Mouse (Mus musculus) myocyte (in vitro differentiated cells): ENCODE data around the gene Ctdspl2. TPM values are rescaled to one million over a fixed set of nuclear protein-coding genes. Genes with fewer than 3 reads are reported as not detected.
"Not testable (repeated sequence)": the region's sequence is repeated elsewhere in the genome, so short reads cannot be mapped to it uniquely, and the experiment has no call there.

Experiments
- H3K27me3 ChIP-seq: one replicate; pipeline ENCODE4 v1.6.1; 2011; ENCODE audit not compliant: control insufficient read depth, insufficient read depth, insufficient read length
- H3K36me3 ChIP-seq: one replicate; pipeline ENCODE4 v1.6.1; 2011; ENCODE audit not compliant: control insufficient read depth, insufficient read depth
- H3K4me2 ChIP-seq: one replicate; pipeline ENCODE4 v1.6.1; 2011; ENCODE audit warnings: low read depth, control low read depth
- H3K4me3 ChIP-seq: one replicate; pipeline ENCODE4 v1.5.1; 2011; ENCODE audit warnings: mild to moderate bottlenecking, control low read depth, moderate library complexity
- H3K79me2 ChIP-seq: one replicate; pipeline ENCODE4 v1.6.1; 2011; ENCODE audit not compliant: control insufficient read depth, insufficient read depth
- H3ac ChIP-seq: one replicate; pipeline ENCODE4 v1.6.1; 2011; ENCODE audit not compliant: control insufficient read depth, insufficient read length
- CEBPB ChIP-seq: IDR thresholded peaks from 2 replicates; pipeline ENCODE4 v1.6.1; 2011; ENCODE audit warnings: mild to moderate bottlenecking, moderate library complexity; ENCODE audit not compliant: poor library complexity, insufficient read depth, severe bottlenecking
- E2F4 ChIP-seq: IDR thresholded peaks from one replicate; pipeline ENCODE4 v1.6.1; 2011; ENCODE audit warnings: mild to moderate bottlenecking, control low read depth, moderate library complexity; ENCODE audit not compliant: insufficient read depth
- MAX ChIP-seq: IDR thresholded peaks from one replicate; pipeline ENCODE4 v1.6.1; 2011; ENCODE audit warnings: low read depth, mild to moderate bottlenecking, control low read depth
- MYOD1 ChIP-seq, 3 experiments: IDR thresholded peaks; one replicate each; pipeline ENCODE4 v1.6.1; 2011; ENCODE audit warnings: control low read depth in 2 of 3, low read depth in 2 of 3, mild to moderate bottlenecking in 2 of 3, moderate library complexity in 1 of 3; ENCODE audit not compliant: insufficient read length in 2 of 3, control insufficient read depth in 1 of 3
- MYOG ChIP-seq, 3 experiments: IDR thresholded peaks; one replicate each; pipeline ENCODE4 v1.6.1; 2011; ENCODE audit warnings: control low read depth in 2 of 3, low read depth in 2 of 3, mild to moderate bottlenecking in 2 of 3; ENCODE audit not compliant: insufficient read length in 2 of 3, control insufficient read depth in 1 of 3, insufficient read depth in 1 of 3
- POLR2A ChIP-seq: IDR thresholded peaks from one replicate; pipeline ENCODE4 v1.6.1; 2011; ENCODE audit warnings: low read depth, mild to moderate bottlenecking, control low read depth, moderate library complexity; ENCODE audit not compliant: insufficient read length
- POLR2AphosphoS2 ChIP-seq: IDR thresholded peaks from one replicate; pipeline ENCODE4 v1.6.1; 2011; ENCODE audit warnings: low read depth, control low read depth; ENCODE audit not compliant: insufficient read length
- REST ChIP-seq: IDR thresholded peaks from one replicate; pipeline ENCODE4 v1.6.1; 2011; ENCODE audit warnings: mild to moderate bottlenecking, control low read depth, moderate library complexity; ENCODE audit not compliant: insufficient read depth, insufficient read length
- SRF ChIP-seq: IDR thresholded peaks from one replicate; pipeline ENCODE4 v1.6.1; 2011; ENCODE audit warnings: low read depth; ENCODE audit not compliant: control insufficient read depth, insufficient read length
- TCF12 ChIP-seq: IDR thresholded peaks from one replicate; pipeline ENCODE4 v1.6.1; 2011; ENCODE audit warnings: mild to moderate bottlenecking, control low read depth; ENCODE audit not compliant: poor library complexity, insufficient read depth, severe bottlenecking
- TCF3 ChIP-seq: IDR thresholded peaks from one replicate; pipeline ENCODE4 v1.6.1; 2011; ENCODE audit warnings: low read depth, control low read depth; ENCODE audit not compliant: insufficient read length
- USF1 ChIP-seq: IDR thresholded peaks from one replicate; pipeline ENCODE4 v1.6.1; 2011; ENCODE audit warnings: low read depth, mild to moderate bottlenecking, control low read depth, moderate library complexity
- polyA plus RNA-seq: library from polyadenylated mRNA; unstranded; fragments of >200 nt; fragmentation: generic; extraction: Trizol; gene quantifications from one replicate; pipeline ENCODE4 v1.2.1, GENCODE M21; 2012; ENCODE audit warnings: missing spikeins

Gene Ctdspl2
- 3.7 TPM for polyA plus RNA-seq

DNA sequence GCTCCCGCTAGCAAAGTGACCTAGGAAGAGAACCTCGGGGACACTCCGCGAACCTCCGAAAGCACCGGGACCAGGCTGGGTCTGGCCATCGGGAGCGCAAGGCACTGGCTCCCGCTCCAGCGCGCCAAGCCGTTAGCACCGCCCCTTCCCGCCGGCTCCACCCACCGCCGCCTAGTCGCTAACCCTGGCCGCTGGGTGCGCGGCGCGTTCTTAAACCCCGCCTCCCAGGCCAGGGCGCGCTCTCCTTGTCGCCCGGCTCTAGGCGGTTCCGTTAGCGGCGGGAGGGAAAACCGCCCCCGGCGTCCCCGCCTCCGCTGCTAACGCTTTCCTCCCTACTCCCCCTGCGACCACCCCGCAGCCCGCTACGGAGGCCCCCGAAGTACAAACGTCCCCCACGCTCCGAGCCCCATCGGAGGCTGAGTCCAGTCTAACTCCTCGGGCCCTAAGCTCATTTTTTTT lies at the start of gene Ctdspl2, which contains the start of gene Mageb3:
Gene Ctdspl2, plus strand, starts transcription at position 237 of the 459 bp plus-strand sequence.
Gene Mageb3, minus strand, starts transcription at position 328 of the 459 bp plus-strand sequence.
- Histone ChIP-seq H3ac (peak within 1 kb of the TSS; percentile 18), H3K27me3 (no peaks in the 10 kb centered on the region), H3K79me2 (peaks cover 43% of the 10 kb centered on the region), H3K36me3 (peaks cover 9% of the 10 kb centered on the region), H3K4me3 (peak within 1 kb of the TSS; percentile 94), H3K4me2 (peak within 1 kb of the TSS; percentile 96)
- TF ChIP-seq REST = no peak
- TF ChIP-seq POLR2AphosphoS2 = peak; percentile 80
- TF ChIP-seq MYOD1 (IDR thresholded peaks at IDR 0.05; ENCODE audit: control insufficient read depth in 1 of 3, insufficient read length in 2 of 3, low read depth in 2 of 3) = no peak
- TF ChIP-seq MYOG (IDR thresholded peaks at IDR 0.05; ENCODE audit: control insufficient read depth in 1 of 3, insufficient read depth in 1 of 3, insufficient read length in 2 of 3, low read depth in 2 of 3) = no peak
- TF ChIP-seq POLR2A = peak; percentile 88
- TF ChIP-seq E2F4 = peak; percentile 46
- TF ChIP-seq CEBPB = no peak
- TF ChIP-seq TCF12 = no peak
- no peak for TF ChIP-seq SRF
- TF ChIP-seq TCF3 = no peak
- no peak for TF ChIP-seq USF1
- no peak for TF ChIP-seq MAX

DNA sequence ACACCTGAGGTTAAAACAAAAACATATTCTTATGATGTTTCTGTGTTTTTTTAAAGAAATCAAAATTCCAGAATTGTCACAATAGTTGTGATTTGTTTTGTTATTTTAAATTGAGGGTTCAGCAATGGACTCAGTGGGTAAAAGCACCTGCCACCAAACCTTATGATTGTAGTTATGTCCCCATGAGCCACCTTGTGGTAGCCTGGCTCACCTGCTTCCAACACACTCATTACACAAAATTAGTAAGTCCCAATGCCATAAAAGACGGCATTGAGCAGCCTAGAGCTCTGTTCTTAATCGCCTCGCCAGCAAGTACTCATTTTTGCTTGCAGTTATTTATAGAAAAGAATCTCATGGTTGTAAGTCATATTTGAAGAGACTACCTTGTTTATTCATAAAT lies 45.8 kb upstream of the Ctdspl2 start:
- no peak overlapping the region for H3ac ChIP-seq
- no peaks in the 10 kb centered on the region for H3K79me2 ChIP-seq
- no peak for TF ChIP-seq E2F4
- no peak for TF ChIP-seq MYOG (IDR thresholded peaks at IDR 0.05; ENCODE audit: control insufficient read depth in 1 of 3, insufficient read depth in 1 of 3, insufficient read length in 2 of 3, low read depth in 2 of 3)
- TF ChIP-seq POLR2A = no peak
- TF ChIP-seq MAX = no peak
- no peak for TF ChIP-seq TCF12
- TF ChIP-seq POLR2AphosphoS2 = no peak
- no peak for TF ChIP-seq USF1
- no peak for TF ChIP-seq MYOD1 (IDR thresholded peaks at IDR 0.05; ENCODE audit: control insufficient read depth in 1 of 3, insufficient read length in 2 of 3, low read depth in 2 of 3)
- TF ChIP-seq REST = no peak
- TF ChIP-seq CEBPB = no peak
- TF ChIP-seq SRF = no peak
- no peak for TF ChIP-seq TCF3
- H3K4me2 ChIP-seq = no peak overlapping the region
- no peak overlapping the region for H3K4me3 ChIP-seq
- H3K27me3 ChIP-seq = no peaks in the 10 kb centered on the region
- H3K36me3 ChIP-seq = peaks cover 14% of the 10 kb centered on the region

DNA sequence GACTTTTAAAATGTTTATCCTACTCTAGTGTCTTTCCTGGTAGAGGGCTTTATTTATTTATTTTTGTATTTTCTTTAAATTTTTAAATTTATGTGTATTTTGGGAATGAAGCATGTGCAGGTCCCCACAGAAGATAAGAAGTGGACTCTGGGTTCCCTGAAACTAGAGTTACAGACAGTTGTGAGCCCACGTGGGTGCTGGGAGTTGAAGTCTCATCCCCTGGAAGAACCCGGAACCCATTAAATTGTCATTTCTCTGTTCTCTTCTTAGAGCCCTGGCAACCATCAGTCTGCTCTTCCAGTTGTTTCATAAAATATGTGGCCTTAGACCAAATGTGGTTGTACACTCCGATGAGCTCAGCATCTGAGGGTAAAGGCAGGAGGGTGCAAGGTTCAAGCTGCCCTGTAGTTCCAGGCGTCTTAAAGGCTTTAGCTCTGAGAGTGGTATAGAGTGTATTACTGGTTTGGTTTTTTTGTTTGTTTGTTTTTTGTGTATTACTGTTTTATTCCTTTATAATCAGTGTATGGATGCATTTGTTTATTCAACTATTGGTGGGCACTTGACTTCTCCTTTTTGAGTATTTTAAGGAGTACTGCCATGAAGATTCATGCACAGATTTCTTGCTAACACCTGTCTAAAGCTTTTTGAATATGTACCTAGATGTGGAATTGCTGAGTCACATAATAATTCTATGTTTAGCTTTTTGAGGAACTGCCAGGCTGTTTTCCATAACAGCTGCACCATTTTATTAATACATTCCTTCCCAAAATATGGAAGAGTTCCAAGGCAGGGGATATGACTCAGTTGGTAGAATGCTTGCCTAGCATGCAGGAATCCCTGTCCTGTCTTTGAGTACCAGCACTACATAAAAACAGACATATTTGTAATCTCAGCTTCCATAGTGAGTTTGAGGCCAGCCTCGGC lies 39.5 kb upstream of the Ctdspl2 start:
- H3K79me2 ChIP-seq = no peaks in the 10 kb centered on the region
- no peak overlapping the region for H3K4me3 ChIP-seq

DNA sequence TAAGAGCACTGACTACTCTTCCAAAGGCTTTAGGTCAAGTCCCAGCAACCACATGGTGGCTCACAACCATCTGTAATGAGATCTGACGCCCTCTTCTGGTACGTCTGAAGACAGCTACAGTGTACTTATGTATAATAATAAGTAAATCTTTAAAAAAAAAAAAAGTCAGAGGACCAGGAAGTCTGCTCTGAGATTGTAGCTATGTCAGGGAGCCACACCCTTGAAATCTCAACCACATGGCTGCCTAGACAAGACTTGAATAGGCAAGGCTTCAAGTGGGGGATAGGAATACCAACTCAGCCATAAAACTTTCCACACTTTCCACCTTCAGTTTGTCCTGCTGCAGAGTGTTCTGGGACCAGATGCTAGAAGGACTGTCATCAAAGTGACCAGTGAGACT lies 18.2 kb upstream of the Ctdspl2 start:
- H3K4me3 ChIP-seq, H3ac ChIP-seq, H3K36me3 ChIP-seq, H3K79me2 ChIP-seq, H3K4me2 ChIP-seq, H3K27me3 ChIP-seq: not testable (repeated sequence)

More for the DNA sequence above, 39.5 kb upstream of the Ctdspl2 start:
- no peak overlapping the region for H3ac ChIP-seq
- H3K27me3 ChIP-seq = no peaks in the 10 kb centered on the region
- TF ChIP-seq USF1 (peak; percentile 64), TCF12 (peak; percentile 71), MYOD1 (IDR thresholded peaks at IDR 0.05; ENCODE audit: control insufficient read depth in 1 of 3, insufficient read length in 2 of 3, low read depth in 2 of 3) (peak; percentile 39 to 67 (median 44)), MYOG (IDR thresholded peaks at IDR 0.05; ENCODE audit: control insufficient read depth in 1 of 3, insufficient read depth in 1 of 3, insufficient read length in 2 of 3, low read depth in 2 of 3) (peak in 1 of 3 experiments; percentile 86), SRF (no peak)
- H3K36me3 ChIP-seq = no peaks in the 10 kb centered on the region
- H3K4me2 ChIP-seq = peak overlapping the region; percentile 65

DNA sequence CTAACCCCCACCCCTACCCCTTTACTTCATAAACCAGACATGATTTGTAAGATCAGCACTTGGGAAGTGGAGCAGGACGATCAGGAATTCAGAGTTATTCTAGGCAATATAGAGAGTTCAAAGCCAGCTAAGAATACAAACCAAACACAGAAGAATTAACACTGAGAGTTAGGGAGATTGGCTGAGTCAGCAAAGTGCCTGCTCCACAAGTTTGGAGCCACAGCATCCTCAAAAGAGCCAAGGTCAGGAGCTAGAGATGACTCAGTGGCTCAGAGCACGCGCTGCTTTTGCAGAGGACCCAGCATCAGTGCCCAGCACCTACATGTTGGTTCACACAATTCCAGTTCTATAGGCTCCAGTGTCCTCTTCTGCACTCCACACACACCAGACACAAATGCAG lies 12.4 kb upstream of the Ctdspl2 start:
- H3K79me2 ChIP-seq = no peaks in the 10 kb centered on the region
- H3K4me3 ChIP-seq = no peak overlapping the region
- no peak overlapping the region for H3K4me2 ChIP-seq
- TF ChIP-seq TCF12 (no peak), MAX (no peak), TCF3 (no peak), REST (no peak), POLR2A (no peak), MYOG (IDR thresholded peaks at IDR 0.05; ENCODE audit: control insufficient read depth in 1 of 3, insufficient read depth in 1 of 3, insufficient read length in 2 of 3, low read depth in 2 of 3) (no peak), USF1 (no peak), POLR2AphosphoS2 (no peak), SRF (no peak), CEBPB (no peak), E2F4 (no peak), MYOD1 (IDR thresholded peaks at IDR 0.05; ENCODE audit: control insufficient read depth in 1 of 3, insufficient read length in 2 of 3, low read depth in 2 of 3) (no peak)
- no peak overlapping the region for H3ac ChIP-seq
- H3K27me3 ChIP-seq = no peaks in the 10 kb centered on the region
- no peaks in the 10 kb centered on the region for H3K36me3 ChIP-seq
